Mouse (Mus musculus): ENCODE measurements at regions not wholly inside any gene's neighbourhood (a gene's known extent, or its start where the extent isn't known, plus 50 kb on each side); places are given as distances from the start of the nearest gene placed in this dataset.

GRCm38 (mm10) chr7:115371143-115371542, 627.6 kb downstream of the Insc start:
- TF ChIP-seq CTCF (IDR thresholded peaks at IDR 0.05; ENCODE audit: control insufficient read depth, insufficient read depth, low read length), result no peak
- no peak for TF ChIP-seq POLR2A (IDR thresholded peaks at IDR 0.05; ENCODE audit: borderline replicate concordance, control insufficient read depth, low read depth, low read length)
- WGBS, result 76% methylated on average over 9 of the region's 9 CpGs

GRCm38 (mm10) chr7:115372921-115373320, 629.4 kb downstream of the Insc start:
- no peak overlapping the region for H3K4me3 ChIP-seq (replicated peaks; ENCODE audit: control insufficient read depth, low read depth, low read length)
- 84% methylated on average over 2 of the region's 2 CpGs for WGBS
- TF ChIP-seq CTCF (IDR thresholded peaks at IDR 0.05; ENCODE audit: control insufficient read depth, insufficient read depth, low read length) (no peak), POLR2A (IDR thresholded peaks at IDR 0.05; ENCODE audit: borderline replicate concordance, control insufficient read depth, low read depth, low read length) (no peak)
- no peaks in the 10 kb centered on the region for H3K4me1 ChIP-seq (ENCODE audit: control insufficient read depth, insufficient read depth, low read length)
- no peak overlapping the region for H3K27ac ChIP-seq (ENCODE audit: control insufficient read depth, insufficient read depth, low read depth, low read length, poor library complexity)

More at GRCm38 (mm10) chr7:115371143-115371542, 627.6 kb downstream of the Insc start:
- Histone ChIP-seq H3K27ac (ENCODE audit: control insufficient read depth, insufficient read depth, low read depth, low read length, poor library complexity) (no peak overlapping the region), H3K4me1 (ENCODE audit: control insufficient read depth, insufficient read depth, low read length) (no peaks in the 10 kb centered on the region), H3K4me3 (replicated peaks; ENCODE audit: control insufficient read depth, low read depth, low read length) (no peak overlapping the region)

- TF ChIP-seq CTCF (IDR thresholded peaks at IDR 0.05; ENCODE audit: control insufficient read depth, insufficient read depth, low read length) (no peak), POLR2A (IDR thresholded peaks at IDR 0.05; ENCODE audit: borderline replicate concordance, control insufficient read depth, low read depth, low read length) (no peak)
- WGBS, result 84% methylated on average over 8 of the region's 8 CpGs
- H3K4me1 ChIP-seq (ENCODE audit: control insufficient read depth, insufficient read depth, low read length), result no peaks in the 10 kb centered on the region
- H3K4me3 ChIP-seq (replicated peaks; ENCODE audit: control insufficient read depth, low read depth, low read length), result no peak overlapping the region
- no peak overlapping the region for H3K27ac ChIP-seq (ENCODE audit: control insufficient read depth, insufficient read depth, low read depth, low read length, poor library complexity)
These were observed 630.5 kb downstream of the Insc start for GRCm38 (mm10) chr7:115373781-115374533.

- Histone ChIP-seq H3K27ac (ENCODE audit: control insufficient read depth, insufficient read depth, low read depth, low read length, poor library complexity) (no peak overlapping the region), H3K4me3 (replicated peaks; ENCODE audit: control insufficient read depth, low read depth, low read length) (no peak overlapping the region), H3K4me1 (ENCODE audit: control insufficient read depth, insufficient read depth, low read length) (no peaks in the 10 kb centered on the region)
- no peak for TF ChIP-seq POLR2A (IDR thresholded peaks at IDR 0.05; ENCODE audit: borderline replicate concordance, control insufficient read depth, low read depth, low read length)
- TF ChIP-seq CTCF (IDR thresholded peaks at IDR 0.05; ENCODE audit: control insufficient read depth, insufficient read depth, low read length), result no peak
- WGBS, result 45% methylated on average over 4 of the region's 4 CpGs
These were observed 632.6 kb downstream of the Insc start for GRCm38 (mm10) chr7:115376067-115376466.

GRCm38 (mm10) chr7:115378836-115379235, 635.3 kb downstream of the Insc start:
- no peak overlapping the region for H3K27ac ChIP-seq (ENCODE audit: control insufficient read depth, insufficient read depth, low read depth, low read length, poor library complexity)
- H3K4me3 ChIP-seq (replicated peaks; ENCODE audit: control insufficient read depth, low read depth, low read length), result no peak overlapping the region
- no peaks in the 10 kb centered on the region for H3K4me1 ChIP-seq (ENCODE audit: control insufficient read depth, insufficient read depth, low read length)
- no peak for TF ChIP-seq CTCF (IDR thresholded peaks at IDR 0.05; ENCODE audit: control insufficient read depth, insufficient read depth, low read length)
- TF ChIP-seq POLR2A (IDR thresholded peaks at IDR 0.05; ENCODE audit: borderline replicate concordance, control insufficient read depth, low read depth, low read length), result no peak
- WGBS, result 79% methylated on average over 3 of the region's 3 CpGs

GRCm38 (mm10) chr7:115379600-115379999, 636.1 kb downstream of the Insc start:
- 50% methylated on average over 7 of the region's 7 CpGs for WGBS
- Histone ChIP-seq H3K4me3 (replicated peaks; ENCODE audit: control insufficient read depth, low read depth, low read length) (no peak overlapping the region), H3K27ac (ENCODE audit: control insufficient read depth, insufficient read depth, low read depth, low read length, poor library complexity) (no peak overlapping the region), H3K4me1 (ENCODE audit: control insufficient read depth, insufficient read depth, low read length) (no peaks in the 10 kb centered on the region)
- TF ChIP-seq POLR2A (IDR thresholded peaks at IDR 0.05; ENCODE audit: borderline replicate concordance, control insufficient read depth, low read depth, low read length) (no peak), CTCF (IDR thresholded peaks at IDR 0.05; ENCODE audit: control insufficient read depth, insufficient read depth, low read length) (no peak)

GRCm38 (mm10) chr7:115380989-115381610, 637.6 kb downstream of the Insc start:
- no peak for TF ChIP-seq CTCF (IDR thresholded peaks at IDR 0.05; ENCODE audit: control insufficient read depth, insufficient read depth, low read length)
- TF ChIP-seq POLR2A (IDR thresholded peaks at IDR 0.05; ENCODE audit: borderline replicate concordance, control insufficient read depth, low read depth, low read length), result no peak

GRCm38 (mm10) chr7:115382876-115383275, 639.4 kb downstream of the Insc start:
- 86% methylated on average over 2 of the region's 2 CpGs for WGBS
- no peaks in the 10 kb centered on the region for H3K4me1 ChIP-seq (ENCODE audit: control insufficient read depth, insufficient read depth, low read length)
- TF ChIP-seq POLR2A (IDR thresholded peaks at IDR 0.05; ENCODE audit: borderline replicate concordance, control insufficient read depth, low read depth, low read length), result no peak
- H3K27ac ChIP-seq (ENCODE audit: control insufficient read depth, insufficient read depth, low read depth, low read length, poor library complexity), result no peak overlapping the region
- H3K4me3 ChIP-seq (replicated peaks; ENCODE audit: control insufficient read depth, low read depth, low read length), result no peak overlapping the region

More at GRCm38 (mm10) chr7:115380989-115381610, 637.6 kb downstream of the Insc start:
- 65% methylated on average over 8 of the region's 8 CpGs for WGBS
- H3K27ac ChIP-seq (ENCODE audit: control insufficient read depth, insufficient read depth, low read depth, low read length, poor library complexity), result no peak overlapping the region
- no peaks in the 10 kb centered on the region for H3K4me1 ChIP-seq (ENCODE audit: control insufficient read depth, insufficient read depth, low read length)
- no peak overlapping the region for H3K4me3 ChIP-seq (replicated peaks; ENCODE audit: control insufficient read depth, low read depth, low read length)
